Mouse (Mus musculus): ENCODE results near the gene Hmga2.
"Not testable (repeated sequence)": the region's sequence is repeated elsewhere in the genome, so short reads cannot be mapped to it uniquely, and the experiment has no call there.

The Hmga2 gene

DNA sequence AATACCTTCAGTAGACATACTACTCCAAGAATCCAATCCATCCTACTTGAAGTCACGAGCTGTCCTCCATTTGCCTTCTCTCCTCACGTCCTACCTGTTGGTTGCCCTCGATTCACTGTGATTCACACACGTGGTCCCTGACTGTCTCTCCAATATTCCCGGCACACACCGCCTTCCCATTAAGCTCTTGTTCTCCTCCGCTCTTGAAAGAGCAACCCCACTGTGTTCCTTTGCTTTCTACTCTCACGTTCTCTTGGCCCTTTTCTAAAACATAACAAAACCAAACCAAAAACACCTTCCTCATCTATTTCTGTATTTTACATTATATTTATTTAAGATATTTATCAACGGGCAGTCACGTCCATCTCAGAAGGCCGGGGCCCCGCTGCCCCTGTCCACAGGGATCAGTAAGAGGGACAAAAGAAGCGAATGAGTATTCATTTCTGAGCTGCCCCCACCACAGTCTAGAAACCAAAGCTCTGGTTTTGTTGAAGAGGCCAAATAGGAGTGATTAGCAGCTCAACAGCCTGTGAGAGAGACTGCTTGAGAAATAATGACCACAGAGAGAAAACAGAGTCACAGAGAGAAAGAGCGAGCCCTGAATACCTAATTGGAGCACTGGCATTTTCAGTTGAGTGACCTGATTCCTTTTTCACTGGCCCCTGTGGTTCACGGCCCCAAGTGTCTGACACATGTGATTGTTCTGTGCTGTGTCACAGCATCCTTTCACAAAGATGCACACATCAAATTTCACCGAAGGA, 131.5 kb downstream of the Hmga2 start:
- no peak for DNase-seq (ENCODE audit: low read depth)

GRCm38 (mm10) chr10:120339906-120340305, 136.4 kb downstream of the Hmga2 start:
- DNase-seq (ENCODE audit: low read depth): not testable (repeated sequence)

DNA sequence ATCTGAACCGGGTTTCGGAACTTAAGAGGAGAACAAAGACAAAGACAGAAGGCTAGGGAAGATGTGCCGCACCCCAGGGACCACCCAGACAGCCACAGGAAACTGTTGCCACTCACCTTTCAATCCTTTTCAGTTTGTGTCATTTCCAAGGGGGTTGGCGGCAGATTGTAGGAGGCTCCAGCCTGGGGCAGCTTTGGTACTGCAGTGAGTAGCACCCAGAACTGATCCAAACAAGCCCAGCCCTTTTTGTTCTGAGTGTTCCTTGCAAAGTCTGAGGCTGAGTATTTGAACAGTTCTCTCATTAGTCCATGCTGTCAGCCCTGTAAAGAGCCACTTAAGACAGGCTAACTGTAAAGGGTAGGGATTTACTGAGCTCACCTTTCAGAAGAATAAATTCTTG, 136.9 kb downstream of the Hmga2 start:
- no peak for DNase-seq (ENCODE audit: low read depth)

- no peak for DNase-seq (ENCODE audit: low read depth)
Measured at GRCm38 (mm10) chr10:120338841-120339240, 137.4 kb downstream of the Hmga2 start.

- not testable (repeated sequence) for DNase-seq (ENCODE audit: low read depth)
Measured at GRCm38 (mm10) chr10:120338431-120338830, 137.8 kb downstream of the Hmga2 start.

GRCm38 (mm10) chr10:120327946-120328345, 148.3 kb downstream of the Hmga2 start:
- no peak for DNase-seq (ENCODE audit: low read depth)

DNA sequence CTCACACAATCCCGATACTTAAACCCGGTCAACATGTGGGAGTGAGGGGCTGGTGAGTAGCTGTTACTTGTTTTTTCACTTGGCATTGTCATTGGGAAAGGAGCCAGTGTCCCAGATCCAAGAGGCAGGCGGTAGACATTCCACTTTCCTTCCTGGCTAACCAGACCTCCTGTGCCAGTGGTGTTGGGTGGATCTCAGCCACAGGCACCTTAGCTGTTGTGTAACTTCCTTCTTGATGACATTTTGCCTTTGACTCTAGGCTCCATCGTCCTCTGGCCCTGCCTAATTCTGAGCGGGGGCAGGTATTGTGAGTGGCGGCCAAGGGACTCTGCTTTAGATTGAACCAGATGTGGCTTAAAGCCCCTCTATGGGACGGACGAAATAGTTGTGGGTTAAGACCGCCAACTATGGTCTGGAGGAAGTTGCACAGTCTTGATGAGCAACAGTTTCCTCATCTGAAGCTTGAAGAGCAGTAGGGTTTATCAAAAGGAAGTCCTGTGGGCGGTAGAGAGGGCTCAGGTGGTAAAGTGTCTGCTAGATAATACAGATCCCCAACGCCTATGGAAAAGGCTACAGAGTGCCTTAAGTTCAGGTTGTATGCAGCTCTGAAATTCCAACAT, 152.6 kb downstream of the Hmga2 start:
- DNase-seq (ENCODE audit: low read depth): peak; percentile 98

GRCm38 (mm10) chr10:120322815-120323214, 153.5 kb downstream of the Hmga2 start:
- DNase-seq (ENCODE audit: low read depth): no peak

DNA sequence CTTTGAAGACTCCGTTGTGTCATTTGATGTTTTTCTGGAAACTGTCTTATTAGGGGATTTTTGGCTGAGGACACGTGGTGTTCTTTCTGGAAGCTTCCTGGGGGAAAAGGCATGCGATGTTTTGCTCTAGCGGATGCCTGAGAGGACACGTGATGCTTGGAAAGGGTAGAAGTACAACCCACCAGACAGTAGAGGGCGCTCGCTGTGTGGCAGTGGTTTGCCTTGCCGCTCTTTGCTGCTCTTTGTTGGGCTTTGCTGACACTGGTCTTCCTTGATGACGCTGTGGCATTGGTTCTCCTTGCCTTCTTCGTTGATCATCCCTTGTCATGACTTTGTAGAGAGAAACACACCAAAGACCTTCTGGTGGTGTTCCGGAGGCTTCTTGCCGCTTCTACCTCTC, 156.7 kb downstream of the Hmga2 start:
- peak; percentile 25 for DNase-seq (ENCODE audit: low read depth)

Measured in 416B (cell line).